Mouse (Mus musculus) naive thymus-derived CD4-positive, alpha-beta T cell, adult 5 months (primary cell): ENCODE measurements around the gene Ikzf3. TPM values are rescaled to one million over a fixed set of nuclear protein-coding genes. Genes with fewer than 3 reads are reported as not detected.

Experiments
- polyA plus RNA-seq: library from polyadenylated mRNA; unstranded; fragments of 100-300 nt; shearing (Covaris generic); gene quantifications from one replicate; pipeline ENCODE4 v1.2.1, GENCODE M21; 2017

Ikzf3 gene
- polyA plus RNA-seq, result 48.5 TPM

DNA sequence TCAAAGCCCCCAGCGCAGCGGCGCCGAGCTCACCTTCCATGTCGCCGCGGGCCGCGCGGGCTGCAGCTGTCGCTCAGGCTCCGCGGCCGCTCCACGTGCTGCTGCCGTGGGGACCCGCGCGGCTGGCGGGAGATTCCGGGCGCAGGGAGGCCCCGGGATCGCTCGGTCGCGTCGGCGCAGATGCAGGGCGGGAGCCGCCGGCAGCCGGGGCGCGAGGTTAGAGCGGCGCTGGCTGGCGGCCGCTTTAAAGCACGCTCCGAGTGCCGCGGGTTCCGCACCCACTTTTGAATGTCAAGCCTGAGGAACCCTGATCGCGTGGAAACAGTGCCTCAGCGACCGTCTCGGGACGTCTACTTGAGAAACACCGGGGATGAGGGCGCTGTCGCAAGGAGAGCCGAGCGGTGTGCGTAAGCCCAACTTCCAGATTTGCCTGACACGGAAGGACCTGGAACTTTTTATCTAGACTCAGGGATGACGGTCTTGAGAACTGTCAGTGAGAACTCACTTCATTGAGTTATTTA, at the start of gene Ikzf3:
Gene Ikzf3 (minus strand): TSS at position 321 of the 521 bp plus-strand sequence.

GRCm38 (mm10) chr11:98586892-98587563, 41.2 kb upstream of the Ikzf3 start, which contains the start of gene Ormdl3:
Gene Ormdl3 (minus strand): TSS chr11:98587368.

DNA sequence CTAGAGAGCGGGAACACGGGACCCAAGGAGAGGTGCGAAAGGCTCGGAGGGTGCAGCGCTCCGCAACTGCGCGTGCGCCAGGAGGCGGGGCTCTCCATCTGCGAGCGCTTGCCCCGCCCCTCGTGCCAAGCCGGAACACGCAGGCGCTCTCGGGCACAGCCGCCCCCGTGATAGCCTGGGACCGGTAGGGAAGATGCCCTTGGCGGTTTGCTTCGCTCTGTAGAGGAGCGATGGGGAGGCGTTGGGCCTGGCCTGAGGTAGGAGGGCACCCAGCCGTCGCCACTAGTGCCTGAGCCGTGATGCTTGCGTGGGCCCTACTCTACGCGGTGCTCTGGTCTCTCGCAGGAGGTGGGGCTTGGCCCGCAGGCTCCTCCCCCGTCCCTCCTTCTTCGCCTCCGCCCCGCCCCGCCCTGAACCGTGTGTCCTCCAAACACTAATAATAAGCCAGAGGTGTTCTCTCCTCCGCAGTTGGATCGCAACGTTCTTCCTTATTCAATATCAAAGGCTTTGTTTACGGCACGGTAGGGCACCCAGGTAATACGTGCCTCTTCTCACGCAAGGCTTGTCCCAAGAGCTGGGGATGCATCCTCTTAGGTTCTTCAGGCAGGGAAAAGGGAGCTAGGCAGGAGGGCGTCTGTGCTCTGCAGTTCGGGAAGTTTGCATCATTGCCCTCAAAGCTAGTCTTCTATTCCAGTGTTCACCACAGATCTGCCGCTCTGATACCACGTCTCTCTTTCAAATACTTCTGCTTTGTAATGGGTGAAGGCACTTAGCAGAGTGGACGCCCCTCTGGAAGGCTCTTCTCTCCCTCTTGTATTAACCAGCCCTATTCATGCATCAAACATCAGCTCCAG, 5.4 kb upstream of the Ikzf3 start, which contains the start of gene Zpbp2:
Gene Zpbp2 (plus strand): TSS at position 123 of the 854 bp plus-strand sequence.

DNA sequence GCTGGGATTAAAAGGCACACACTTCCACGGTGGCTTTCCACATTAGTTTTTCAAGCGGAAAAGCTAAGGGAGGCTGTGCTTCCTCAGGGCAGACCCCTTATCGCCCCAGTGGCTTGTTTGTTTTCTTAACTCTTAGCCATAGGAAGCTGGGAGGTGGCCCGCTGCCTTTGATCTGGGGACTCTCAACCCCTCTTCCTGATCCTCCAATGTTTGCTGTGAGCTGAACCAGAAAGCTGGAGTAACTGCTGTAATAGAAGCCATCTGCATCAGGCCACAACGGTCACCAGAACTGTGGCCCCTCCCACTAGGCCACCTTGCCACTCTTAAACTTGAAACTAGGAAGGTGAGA, 99.6 kb downstream of the Ikzf3 start, which contains the start of gene Grb7:
Gene Grb7 (plus strand): TSS at position 182 of the 349 bp plus-strand sequence.

GRCm38 (mm10) chr11:98438331-98439158, 107.3 kb downstream of the Ikzf3 start, which contains the start of gene Mien1:
Gene Mien1 (minus strand): TSS chr11:98438991.

Other genes with a start within 250 kb of the Ikzf3 start
- gene Neurod2, start 216.4 kb downstream of the Ikzf3 start, polyA plus RNA-seq, result not detected
- not detected for gene Ppp1r1b, start 197.6 kb downstream of the Ikzf3 start, polyA plus RNA-seq
- gene Stard3, start 187.7 kb downstream of the Ikzf3 start, polyA plus RNA-seq, result 62.8 TPM
- gene Tcap, start 162.2 kb downstream of the Ikzf3 start, polyA plus RNA-seq, result not detected
- gene Pnmt, start 159.6 kb downstream of the Ikzf3 start, polyA plus RNA-seq, result not detected
- 7.3 TPM for gene Pgap3, start 145.5 kb downstream of the Ikzf3 start, polyA plus RNA-seq
- gene Erbb2, start 133.6 kb downstream of the Ikzf3 start, polyA plus RNA-seq, result 0.29 TPM
- 82.8 TPM for gene Mien1, start 107.0 kb downstream of the Ikzf3 start, polyA plus RNA-seq
- gene Grb7, start 99.6 kb downstream of the Ikzf3 start, polyA plus RNA-seq, result 4.1 TPM
- 1.5 TPM for gene Zpbp2, start 5.1 kb upstream of the Ikzf3 start, polyA plus RNA-seq
- 44.0 TPM for gene Ormdl3, start 41.3 kb upstream of the Ikzf3 start, polyA plus RNA-seq
- gene Lrrc3c, start 52.3 kb upstream of the Ikzf3 start, polyA plus RNA-seq, result not detected
- 1.8 TPM for gene Gm12355, start 79.6 kb upstream of the Ikzf3 start, polyA plus RNA-seq
- not detected for gene Gsdma3, start 80.3 kb upstream of the Ikzf3 start, polyA plus RNA-seq
- gene Gsdma2, start 100.7 kb upstream of the Ikzf3 start, polyA plus RNA-seq, result not detected
- not detected for gene Gsdma, start 118.3 kb upstream of the Ikzf3 start, polyA plus RNA-seq
- 125 TPM for gene Psmd3, start 136.5 kb upstream of the Ikzf3 start, polyA plus RNA-seq
- gene Csf3, start 155.2 kb upstream of the Ikzf3 start, polyA plus RNA-seq, result not detected
- gene Med24, start 183.4 kb upstream of the Ikzf3 start, polyA plus RNA-seq, result 45.6 TPM
- gene Thra, start 194.6 kb upstream of the Ikzf3 start, polyA plus RNA-seq, result 8.2 TPM
- gene Nr1d1, start 229.3 kb upstream of the Ikzf3 start, polyA plus RNA-seq, result 3.0 TPM
- 26.7 TPM for gene Msl1, start 249.5 kb upstream of the Ikzf3 start, polyA plus RNA-seq